Mouse (Mus musculus) CH12.LX (cell line): ENCODE measurements around the gene Caprin2. TPM values are rescaled to one million over a fixed set of nuclear protein-coding genes. Genes with fewer than 3 reads are reported as not detected.

Source experiments
- DNase-seq: peaks from one replicate; pipeline ENCODE4 v3.0.0-alpha.2; 2013; ENCODE audit errors: extremely low read depth
- H3K27ac ChIP-seq: 2 replicates; pipeline ENCODE4 v1.5.1; 2012; ENCODE audit warnings: low read depth, mild to moderate bottlenecking, control low read depth, moderate library complexity; ENCODE audit not compliant: insufficient read depth
- H3K27me3 ChIP-seq: replicated peaks from 2 replicates; pipeline ENCODE3; 2012; ENCODE audit warnings: inconsistent platforms
- H3K36me3 ChIP-seq, 2 experiments: replicated peaks in 1 of 2; 2 replicates each; pipeline versions ENCODE3 to v1.6.1; 2012; ENCODE audit warnings: inconsistent platforms in 1 of 2, low read length in 1 of 2, mild to moderate bottlenecking in 1 of 2, mixed read lengths in 1 of 2, moderate library complexity in 1 of 2; ENCODE audit not compliant: control insufficient read depth in 1 of 2, insufficient read depth in 1 of 2
- H3K4me1 ChIP-seq, 2 experiments: 2 replicates each; pipeline ENCODE4 v1.6.1; 2012; ENCODE audit warnings: inconsistent platforms in 1 of 2, moderate library complexity in 1 of 2; ENCODE audit not compliant: insufficient read depth in 2 of 2, control insufficient read depth in 1 of 2
- H3K4me2 ChIP-seq: 2 replicates; pipeline ENCODE4 v1.6.1; 2012; ENCODE audit warnings: low read depth, mild to moderate bottlenecking, control low read depth; ENCODE audit not compliant: poor library complexity, insufficient read depth, severe bottlenecking
- H3K4me3 ChIP-seq, 3 experiments: fragments of 150-350 bp in 1 of 3; sonication (generic) in 1 of 3; replicated peaks in 1 of 3; 2 replicates each; pipeline versions ENCODE3 to v1.5.1; 2011 to 2012; ENCODE audit warnings: low read depth in 2 of 3, low read length in 2 of 3, mild to moderate bottlenecking in 2 of 3, moderate library complexity in 2 of 3, control low read depth in 1 of 3, improper control_type of control experiment in 1 of 3, inconsistent platforms in 1 of 3, mixed read lengths in 1 of 3; ENCODE audit not compliant: poor library complexity in 1 of 3
- H3K79me2 ChIP-seq: replicated peaks from 2 replicates; pipeline ENCODE4 v1.6.1; 2012; ENCODE audit warnings: mild to moderate bottlenecking, moderate library complexity; ENCODE audit not compliant: control insufficient read depth, poor library complexity, insufficient read depth, severe bottlenecking; ENCODE audit errors: extremely low read depth
- H3K9ac ChIP-seq: 2 replicates; pipeline ENCODE4 v1.6.1; 2012; ENCODE audit warnings: low read depth, mild to moderate bottlenecking, control low read depth, moderate library complexity; ENCODE audit not compliant: insufficient read depth
- H3K9me3 ChIP-seq: replicated peaks from 2 replicates; pipeline ENCODE3; 2012; ENCODE audit warnings: low read length, inconsistent platforms, mixed read lengths
- BHLHE40 ChIP-seq: IDR thresholded peaks from 2 replicates; pipeline ENCODE4 v1.6.1; 2011; ENCODE audit warnings: mild to moderate bottlenecking, low read depth, low read length, improper control_type of control experiment
- CHD1 ChIP-seq: IDR thresholded peaks from 2 replicates; pipeline ENCODE4 v1.6.1; 2012; ENCODE audit warnings: low read depth, low read length, improper control_type of control experiment, inconsistent platforms
- E2F4 ChIP-seq: IDR thresholded peaks from 2 replicates; pipeline ENCODE4 v1.6.1; 2011; ENCODE audit warnings: low read depth, low read length, improper control_type of control experiment; ENCODE audit not compliant: insufficient replicate concordance
- ELF1 ChIP-seq: IDR thresholded peaks from 2 replicates; pipeline ENCODE4 v1.6.1; 2014; ENCODE audit warnings: low read depth, mild to moderate bottlenecking, inconsistent platforms, low read length, improper control_type of control experiment
- ETS1 ChIP-seq: conservative IDR thresholded peaks from 2 replicates; pipeline ENCODE4 v1.6.1; 2012; ENCODE audit warnings: low read depth, mild to moderate bottlenecking, inconsistent platforms, low read length, improper control_type of control experiment, moderate library complexity
- GABPA ChIP-seq: IDR thresholded peaks from 2 replicates; pipeline ENCODE4 v1.6.1; 2012; ENCODE audit warnings: low read depth, low read length, improper control_type of control experiment, inconsistent platforms; ENCODE audit not compliant: insufficient replicate concordance
- HCFC1 ChIP-seq: IDR thresholded peaks from 2 replicates; pipeline ENCODE4 v1.6.1; 2012; ENCODE audit warnings: low read depth, mild to moderate bottlenecking, inconsistent platforms, low read length, improper control_type of control experiment
- IRF4 ChIP-seq: IDR thresholded peaks from 2 replicates; pipeline ENCODE4 v1.6.1; 2014; ENCODE audit warnings: low read depth, mild to moderate bottlenecking, inconsistent platforms, low read length, improper control_type of control experiment
- KAT2A ChIP-seq: IDR thresholded peaks from 2 replicates; pipeline ENCODE4 v1.6.1; 2012; ENCODE audit warnings: low read length, improper control_type of control experiment, inconsistent platforms; ENCODE audit not compliant: insufficient replicate concordance
- MAFK ChIP-seq: IDR thresholded peaks from 2 replicates; pipeline ENCODE4 v1.6.1; 2011; ENCODE audit warnings: low read length, improper control_type of control experiment; ENCODE audit not compliant: insufficient replicate concordance
- MAX ChIP-seq: IDR thresholded peaks from 2 replicates; pipeline ENCODE4 v1.6.1; 2011; ENCODE audit warnings: low read length, improper control_type of control experiment
- MEF2A ChIP-seq: IDR thresholded peaks from 2 replicates; pipeline ENCODE4 v1.6.1; 2014; ENCODE audit warnings: low read depth, mild to moderate bottlenecking, inconsistent platforms, low read length, improper control_type of control experiment, borderline replicate concordance
- MXI1 ChIP-seq: IDR thresholded peaks from 2 replicates; pipeline ENCODE4 v1.6.1; 2011; ENCODE audit warnings: mild to moderate bottlenecking, low read depth, low read length, improper control_type of control experiment
- NELFE ChIP-seq: IDR thresholded peaks from 2 replicates; pipeline ENCODE4 v1.6.1; 2011; ENCODE audit warnings: low read depth, low read length, improper control_type of control experiment
- NRF1 ChIP-seq: IDR thresholded peaks from 2 replicates; pipeline ENCODE4 v1.6.1; 2014; ENCODE audit warnings: low read depth, mild to moderate bottlenecking, inconsistent platforms, low read length, improper control_type of control experiment, moderate library complexity
- POLR2A ChIP-seq: IDR thresholded peaks from 2 replicates; pipeline ENCODE4 v1.6.1; 2011; ENCODE audit warnings: low read depth, mild to moderate bottlenecking, improper control_type of control experiment, low read length
- RAD21 ChIP-seq: IDR thresholded peaks from 2 replicates; pipeline ENCODE4 v1.6.1; 2011; ENCODE audit warnings: low read depth, mild to moderate bottlenecking, low read length, improper control_type of control experiment, moderate library complexity
- SIN3A ChIP-seq: IDR thresholded peaks from 2 replicates; pipeline ENCODE4 v1.6.1; 2012; ENCODE audit warnings: low read length, improper control_type of control experiment, inconsistent platforms
- TBP ChIP-seq: conservative IDR thresholded peaks from 2 replicates; pipeline ENCODE4 v1.6.1; 2011; ENCODE audit warnings: low read depth, low read length, improper control_type of control experiment
- TCF12 ChIP-seq: IDR thresholded peaks from 2 replicates; pipeline ENCODE4 v1.6.1; 2014; ENCODE audit warnings: low read depth, mild to moderate bottlenecking, inconsistent platforms, low read length, improper control_type of control experiment
- UBTF ChIP-seq: IDR thresholded peaks from 2 replicates; pipeline ENCODE4 v1.6.1; 2012; ENCODE audit warnings: low read depth, mild to moderate bottlenecking, inconsistent platforms, low read length, improper control_type of control experiment, moderate library complexity
- USF1 ChIP-seq: IDR thresholded peaks from 2 replicates; pipeline ENCODE4 v1.6.1; 2014; ENCODE audit warnings: low read depth, mild to moderate bottlenecking, inconsistent platforms, low read length, improper control_type of control experiment
- USF2 ChIP-seq: conservative IDR thresholded peaks from 2 replicates; pipeline ENCODE4 v1.6.1; 2011; ENCODE audit warnings: low read depth, low read length, improper control_type of control experiment
- ZC3H11A ChIP-seq: IDR thresholded peaks from 2 replicates; pipeline ENCODE4 v1.6.1; 2012; ENCODE audit warnings: low read depth, mild to moderate bottlenecking, inconsistent platforms, low read length, improper control_type of control experiment
- ZMIZ1 ChIP-seq: IDR thresholded peaks from 2 replicates; pipeline ENCODE4 v1.6.1; 2012; ENCODE audit warnings: low read depth, mild to moderate bottlenecking, inconsistent platforms, low read length, improper control_type of control experiment
- ZNF384 ChIP-seq: IDR thresholded peaks from 2 replicates; pipeline ENCODE4 v1.6.1; 2012; ENCODE audit warnings: low read depth, low read length, improper control_type of control experiment, inconsistent platforms
- dilution Hi-C: fragments of 300-500 bp; cut with MboI; formaldehyde crosslinking; loops from 2 replicates; pipeline ENCODE4 v1.14.3; 2020; ENCODE audit warnings: low sequenced_read_pairs; ENCODE audit not compliant: extremely low pct_unique_long_range_greater_than_20kb, extremely low pct_ligation_motif_present
- in situ Hi-C: fragments of 300-500 bp; cut with MboI; formaldehyde crosslinking; loops from 3 replicates; pipeline ENCODE4 v1.14.3; 2019; ENCODE audit warnings: low sequenced_read_pairs, low pct_ligation_motif_present, low pct_unique_long_range_greater_than_20kb, mixed read lengths
- polyA plus RNA-seq: library from polyadenylated mRNA; unstranded; fragments of >175 nt; gene quantifications from 2 replicates; pipeline ENCODE4 v1.2.1, GENCODE M21; 2012; ENCODE audit warnings: low read depth; ENCODE audit not compliant: insufficient read length
- total RNA-seq, 2 experiments: library from RNA; depleted of rRNA; stranded (reverse); fragments of 300-350 nt in 1 of 2; fragments of >200 nt in 1 of 2; gene quantifications; 2 replicates each; pipeline ENCODE4 v1.2.3; 2012 to 2014

Gene Caprin2
- total RNA-seq (2012; rRNA removed) (0.92 and 0.93 TPM in 2 replicates), total RNA-seq (2014; rRNA removed) (2.0 TPM in 2 replicates), polyA plus RNA-seq (2.9 and 3.2 TPM in 2 replicates)

DNA sequence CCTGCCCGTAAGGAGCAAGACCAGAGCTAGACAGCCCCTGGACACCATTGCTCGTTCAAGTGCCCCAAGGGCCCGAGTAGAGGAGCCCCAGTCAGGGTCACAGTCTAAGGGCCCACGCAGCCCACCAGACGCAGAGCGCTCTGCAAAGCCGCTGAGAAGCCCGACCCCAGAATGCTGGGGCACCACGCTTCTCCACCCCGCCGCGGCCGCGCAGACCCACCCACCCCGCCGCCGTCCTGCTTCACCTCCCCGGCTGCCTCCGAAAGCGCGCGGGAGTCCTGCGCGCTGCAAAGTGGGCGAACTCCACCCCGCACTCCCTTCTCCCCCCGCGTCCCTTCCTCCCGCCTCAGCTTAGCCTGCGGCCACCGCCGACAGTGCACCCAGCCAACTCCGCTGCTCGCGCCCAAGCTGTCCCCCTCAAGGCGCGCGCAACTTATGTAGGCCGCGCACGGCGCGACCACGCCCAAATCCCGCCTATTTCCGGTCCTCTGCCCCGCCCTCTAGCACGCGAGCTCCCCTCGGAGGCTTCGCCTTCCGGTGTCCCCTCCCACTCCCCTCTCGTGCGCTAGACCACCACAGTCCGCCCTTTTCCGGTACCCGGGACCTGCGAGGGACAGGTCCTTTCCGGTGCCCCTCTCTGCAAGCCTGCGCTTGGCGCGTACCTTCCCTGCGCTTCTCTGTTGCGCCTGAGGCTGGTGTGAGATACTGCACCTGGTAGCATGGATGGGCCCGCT, at the start of gene Caprin2:
Caprin2 (minus strand) TSS at position 465 of the 734 bp plus-strand sequence.
- dilution Hi-C loops: no loop called here
- peak; percentile 82 for DNase-seq
- Histone ChIP-seq H3K36me3 (no peaks in the 10 kb centered on the region), H3K4me2 (peak within 1 kb of the TSS; percentile 84), H3K27ac (no peak within 1 kb of the TSS), H3K27me3 (no peaks in the 10 kb centered on the region), H3K4me1 (peaks cover 0 to 9% of the 10 kb centered on the region in 2 experiments; a peak in 2 of 4 replicates), H3K4me3 (peak within 1 kb of the TSS; percentile 65 to 74 (median 72))
- TF ChIP-seq ELF1 (peak; percentile 85), ETS1 (peak; percentile 44), BHLHE40 (peak; percentile 97), HCFC1 (peak; percentile 44; the same call in 1 of the 2 replicates), USF2 (no peak), UBTF (0 out of 2 replicates have a peak, but pooled peaks have one; percentile 24), KAT2A (0 out of 2 replicates have a peak, but pooled peaks have one; percentile 4), USF1 (no peak), MAX (peak; percentile 52; the same call in 1 of the 2 replicates), NELFE (peak; percentile 82), TCF12 (no peak), POLR2A (peak; percentile 98), MXI1 (peak; percentile 31; the same call in 1 of the 2 replicates), TBP (peak; percentile 93), NRF1 (peak; percentile 55), ZMIZ1 (peak; percentile 89)
- TF ChIP-seq, all 38 proteins: peak for 13
- in situ Hi-C loops: no loop called here
- H3K79me2 ChIP-seq: no peaks in the 10 kb centered on the region
- H3K9me3 ChIP-seq: no peaks in the 10 kb centered on the region
- peak within 1 kb of the TSS; percentile 42 for H3K9ac ChIP-seq

GRCm38 (mm10) chr6:148944767-148945508, 48.9 kb upstream of the Caprin2 start:
- H3K9me3 ChIP-seq: no peaks in the 10 kb centered on the region
- peaks cover 4 to 31% of the 10 kb centered on the region in 2 experiments; a peak in 3 of 4 replicates for H3K4me1 ChIP-seq
- H3K36me3 ChIP-seq: peaks cover 0 to 15% of the 10 kb centered on the region in 2 experiments
- peak overlapping the region; percentile 94 to 98 (median 95) for H3K4me3 ChIP-seq
- H3K79me2 ChIP-seq: peaks cover 52% of the 10 kb centered on the region
- in situ Hi-C loops: loop anchor here (25.0 kb wide), 1 partner anchor 167 kb away; the partner anchor contains the start of gene Dennd5b
- H3K9ac ChIP-seq: peak overlapping the region; percentile 91
- H3K27ac ChIP-seq: peak overlapping the region; percentile 73
- dilution Hi-C loops: no loop called here
- no peaks in the 10 kb centered on the region for H3K27me3 ChIP-seq
- peak overlapping the region; percentile 14; the same call in 1 of the 2 replicates for H3K4me2 ChIP-seq
- DNase-seq: peak; percentile 50
- TF ChIP-seq HCFC1 (no peak), IRF4 (no peak), BHLHE40 (peak; percentile 80), CHD1 (no peak), MAFK (no peak), MEF2A (no peak), GABPA (no peak), E2F4 (no peak), NRF1 (peak; percentile 31; the same call in 1 of the 2 replicates), POLR2A (peak; percentile 61), RAD21 (no peak), ETS1 (no peak), USF2 (no peak), ZNF384 (peak; percentile 78), MXI1 (peak; percentile 10; the same call in 1 of the 2 replicates), SIN3A (0 out of 2 replicates have a peak, but pooled peaks have one; percentile 37), TCF12 (peak; percentile 31; the same call in 1 of the 2 replicates), MAX (no peak; the same call in 1 of the 2 replicates), ZC3H11A (no peak)
